Mouse (Mus musculus): ENCODE measurements around the gene Dach2. TPM values are rescaled to one million over a fixed set of nuclear protein-coding genes. Genes with fewer than 3 reads are reported as not detected.

Gene Dach2
- polyA plus RNA-seq, 1 experiment from 2014 or later, result 4.4 TPM

- Histone ChIP-seq H3K4me2 (ENCODE audit: low read depth, severe bottlenecking) (no peak overlapping the region), H3K36me3 (ENCODE audit: control insufficient read depth, insufficient read depth, low read length) (no peaks in the 10 kb centered on the region), H3K27me3 (ENCODE audit: control insufficient read depth, insufficient read depth, low read length) (no peaks in the 10 kb centered on the region), H3K9me3 (ENCODE audit: control insufficient read depth, low read length) (no peaks in the 10 kb centered on the region), H3K27ac (replicated peaks; ENCODE audit: low read depth, low read length) (no peak overlapping the region), H3K9ac (ENCODE audit: low read length) (no peak overlapping the region), H3K4me1 (ENCODE audit: control insufficient read depth, insufficient read depth, low read length) (no peaks in the 10 kb centered on the region), H3K4me3 (ENCODE audit: low read depth, low read length) (no peak overlapping the region)
- no peak for ATAC-seq (ENCODE audit: insufficient number of reproducible peaks, low FRiP score, low TSS enrichment, low read depth)
- no peak for DNase-seq (ENCODE audit: low spot score)
These were observed 513.1 kb downstream of the Dach2 start for GRCm38 (mm10) chrX:113810369-113810768.

- Histone ChIP-seq H3K36me3 (ENCODE audit: control insufficient read depth, insufficient read depth, low read length) (no peaks in the 10 kb centered on the region), H3K4me2 (ENCODE audit: low read depth, severe bottlenecking) (no peak overlapping the region), H3K4me3 (ENCODE audit: low read depth, low read length) (no peak overlapping the region), H3K4me1 (ENCODE audit: control insufficient read depth, insufficient read depth, low read length) (no peaks in the 10 kb centered on the region), H3K27me3 (ENCODE audit: control insufficient read depth, insufficient read depth, low read length) (no peaks in the 10 kb centered on the region), H3K9me3 (ENCODE audit: control insufficient read depth, low read length) (no peaks in the 10 kb centered on the region), H3K9ac (ENCODE audit: low read length) (no peak overlapping the region), H3K27ac (replicated peaks; ENCODE audit: low read depth, low read length) (no peak overlapping the region)
- no peak for ATAC-seq (ENCODE audit: insufficient number of reproducible peaks, low FRiP score, low TSS enrichment, low read depth)
- DNase-seq (ENCODE audit: low spot score), result no peak
- 38% methylated on average over 1 of the region's 1 CpGs for WGBS
These were observed 529.5 kb downstream of the Dach2 start for GRCm38 (mm10) chrX:113826810-113827209.

GRCm38 (mm10) chrX:113833062-113833461 lies 535.8 kb downstream of the Dach2 start:
- Histone ChIP-seq H3K4me1 (ENCODE audit: control insufficient read depth, insufficient read depth, low read length) (no peaks in the 10 kb centered on the region), H3K4me3 (ENCODE audit: low read depth, low read length) (no peak overlapping the region), H3K36me3 (ENCODE audit: control insufficient read depth, insufficient read depth, low read length) (no peaks in the 10 kb centered on the region), H3K27ac (replicated peaks; ENCODE audit: low read depth, low read length) (no peak overlapping the region), H3K9ac (ENCODE audit: low read length) (no peak overlapping the region), H3K27me3 (ENCODE audit: control insufficient read depth, insufficient read depth, low read length) (no peaks in the 10 kb centered on the region), H3K4me2 (ENCODE audit: low read depth, severe bottlenecking) (no peak overlapping the region), H3K9me3 (ENCODE audit: control insufficient read depth, low read length) (no peaks in the 10 kb centered on the region)
- DNase-seq (ENCODE audit: low spot score) (no peak), ATAC-seq (ENCODE audit: insufficient number of reproducible peaks, low FRiP score, low TSS enrichment, low read depth) (no peak)
- WGBS, result 100% methylated on average over 1 of the region's 1 CpGs

- Histone ChIP-seq H3K4me2 (ENCODE audit: low read depth, severe bottlenecking) (no peak overlapping the region), H3K4me3 (ENCODE audit: low read depth, low read length) (no peak overlapping the region), H3K9ac (ENCODE audit: low read length) (no peak overlapping the region), H3K9me3 (ENCODE audit: control insufficient read depth, low read length) (no peaks in the 10 kb centered on the region), H3K36me3 (ENCODE audit: control insufficient read depth, insufficient read depth, low read length) (no peaks in the 10 kb centered on the region), H3K4me1 (ENCODE audit: control insufficient read depth, insufficient read depth, low read length) (no peaks in the 10 kb centered on the region), H3K27me3 (ENCODE audit: control insufficient read depth, insufficient read depth, low read length) (no peaks in the 10 kb centered on the region), H3K27ac (replicated peaks; ENCODE audit: low read depth, low read length) (no peak overlapping the region)
- WGBS, result 73% methylated on average over 2 of the region's 2 CpGs
- DNase-seq (ENCODE audit: low spot score), result no peak
- ATAC-seq (ENCODE audit: insufficient number of reproducible peaks, low FRiP score, low TSS enrichment, low read depth), result no peak
These were observed 570.7 kb downstream of the Dach2 start for GRCm38 (mm10) chrX:113867835-113868495.

Other genes with a start within 250 kb of the Dach2 start
- 16.2 TPM in 2 replicates for gene Chm, start 112.0 kb upstream of the Dach2 start, polyA plus RNA-seq (2014; fragmentation: Nextera tagmentation; extraction: Ambion mirVana)

Data from limb, embryonic 11.5 days (tissue).